Mouse (Mus musculus): Measurements from ENCODE around the gene Gadd45a. TPM values are rescaled to one million over a fixed set of nuclear protein-coding genes. Genes with fewer than 3 reads are reported as not detected.

The Gadd45a gene
- polyA plus RNA-seq (2017; shearing (Covaris generic)) = 1 to 10 TPM; 4.1 to 5.6 TPM

DNA sequence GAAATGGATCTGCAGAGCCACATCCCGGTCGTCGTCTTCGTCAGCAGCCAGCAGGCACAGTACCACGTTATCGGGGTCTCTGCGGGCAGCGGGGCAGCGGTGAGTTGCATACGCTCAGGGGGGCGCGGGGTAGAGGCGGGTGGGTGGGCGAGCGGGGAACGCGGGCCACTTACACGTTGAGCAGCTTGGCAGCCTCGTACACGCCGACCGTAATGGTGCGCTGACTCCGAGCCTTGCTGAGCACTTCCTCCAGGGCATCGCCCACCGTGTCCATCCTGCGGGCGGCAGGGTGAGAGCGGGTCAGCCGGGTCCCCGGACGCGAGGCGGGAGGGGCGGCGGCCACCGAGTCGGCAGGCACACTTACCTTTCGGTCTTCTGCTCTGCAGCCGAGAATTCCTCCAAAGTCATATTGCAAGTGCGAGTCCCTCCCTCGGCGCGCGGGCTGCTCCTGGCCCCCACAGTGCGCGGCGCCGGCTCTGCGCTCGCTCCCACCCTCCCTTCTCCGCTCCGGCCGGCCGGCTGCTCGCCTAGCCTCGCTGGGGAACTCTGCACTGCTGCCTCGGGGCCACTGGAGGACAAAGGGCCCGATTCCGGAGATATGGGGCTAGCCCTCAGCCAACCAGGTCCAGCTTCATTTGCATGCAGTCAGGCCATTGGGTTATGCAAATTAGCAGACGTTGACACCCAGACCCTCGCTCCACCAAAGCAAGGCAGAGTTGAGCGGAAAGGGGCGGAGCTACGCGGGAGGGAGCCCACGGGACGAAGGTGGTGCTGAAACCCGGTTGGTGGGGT is at the start of gene Gadd45a:
Gadd45a (minus strand) TSS at position 621 of the 792 bp plus-strand sequence.
- peak; percentile 97 for ATAC-seq

DNA sequence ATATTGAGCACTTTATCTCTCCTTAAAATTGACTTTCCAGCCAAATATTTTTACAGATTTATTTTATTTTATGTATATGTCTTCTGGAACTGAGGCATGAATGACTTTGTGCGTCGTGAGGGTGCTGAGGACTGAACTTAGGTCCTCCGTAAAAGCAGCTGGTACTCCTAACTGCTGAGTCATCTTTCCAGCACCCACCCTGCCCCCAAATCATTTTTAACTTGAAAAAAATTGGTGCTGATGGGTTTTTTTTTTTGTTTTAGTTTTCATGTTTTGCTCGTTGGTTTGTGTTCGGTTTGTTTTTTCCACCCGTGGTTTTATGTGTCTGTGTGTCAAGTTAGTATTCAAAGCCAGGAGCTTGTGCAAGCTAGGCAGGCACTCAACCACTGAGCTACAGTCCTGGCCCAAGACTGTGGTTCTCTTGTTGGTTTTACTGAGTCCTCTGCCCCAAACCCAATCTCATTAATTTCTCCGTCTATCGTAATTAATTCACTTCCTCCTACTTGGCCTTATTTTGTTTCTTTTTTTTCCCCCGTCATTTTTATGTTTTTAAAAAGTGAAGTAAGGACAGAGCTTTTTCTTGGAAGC is 48.7 kb upstream of the Gadd45a start:
- no peak for ATAC-seq

DNA sequence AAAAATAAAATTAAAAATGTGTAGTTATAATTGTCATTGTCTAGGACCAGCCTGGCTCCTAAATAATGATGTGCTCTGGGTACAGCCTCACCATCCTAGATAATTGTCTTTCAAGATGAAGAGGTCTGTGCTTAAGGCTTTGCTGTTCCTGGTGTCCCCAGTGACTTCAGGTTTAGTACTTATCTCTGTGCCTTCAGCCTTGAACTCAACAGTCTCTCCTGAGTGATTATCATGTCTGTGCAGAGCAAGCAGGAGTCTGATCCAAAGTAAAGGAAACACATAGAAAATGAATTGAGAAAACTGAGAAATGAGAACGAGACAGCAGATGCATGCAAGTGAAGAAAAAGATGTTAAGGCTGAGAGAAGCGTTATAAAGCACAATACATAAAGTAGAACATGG is 47.2 kb upstream of the Gadd45a start:
- ATAC-seq = no peak

DNA sequence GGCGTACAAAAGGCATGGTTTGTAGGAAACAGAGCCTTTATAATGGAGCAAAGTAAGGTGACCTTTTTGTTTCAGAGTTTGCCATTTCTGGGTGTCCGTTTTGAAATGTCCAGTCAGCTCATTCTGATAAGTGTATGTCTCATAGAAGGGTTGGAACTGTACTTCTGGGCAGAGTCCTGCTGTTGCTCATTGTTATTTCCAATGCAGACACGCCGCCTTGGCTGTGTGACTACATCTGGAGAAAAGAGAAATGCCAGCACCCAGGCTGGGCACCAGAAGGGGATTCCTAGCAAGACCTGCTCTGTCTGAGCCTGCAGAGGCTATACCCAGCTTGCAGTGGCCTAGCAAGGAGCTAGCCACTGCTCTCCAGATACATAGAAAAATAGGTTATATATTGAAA is 43.9 kb upstream of the Gadd45a start:
- no peak for ATAC-seq

GRCm38 (mm10) chr6:67078076-67078475 is 40.8 kb upstream of the Gadd45a start:
- ATAC-seq = no peak

GRCm38 (mm10) chr6:67077477-67077876 is 40.2 kb upstream of the Gadd45a start:
- no peak for ATAC-seq

DNA sequence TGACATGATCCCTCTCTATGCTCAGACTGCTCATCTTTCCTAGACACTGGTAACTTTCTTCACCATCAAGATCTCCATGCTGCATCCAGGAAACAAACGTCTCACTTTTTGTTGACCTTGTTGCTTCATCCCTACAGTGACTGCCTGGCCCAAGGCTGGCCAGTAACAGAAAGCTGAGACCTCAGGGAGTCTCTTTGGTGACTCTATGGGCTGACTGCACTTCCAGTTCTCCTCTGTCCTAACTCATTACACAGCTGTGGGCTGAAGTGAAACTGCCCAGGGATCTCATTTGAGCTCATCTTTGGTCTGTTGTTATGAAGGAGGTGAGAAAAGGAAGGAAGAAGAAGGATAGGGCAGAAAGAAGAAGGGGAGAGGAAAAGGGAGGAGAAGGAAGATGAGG is 39.1 kb upstream of the Gadd45a start:
- no peak for ATAC-seq

GRCm38 (mm10) chr6:67074868-67075267 is 37.6 kb upstream of the Gadd45a start:
- ATAC-seq = no peak

DNA sequence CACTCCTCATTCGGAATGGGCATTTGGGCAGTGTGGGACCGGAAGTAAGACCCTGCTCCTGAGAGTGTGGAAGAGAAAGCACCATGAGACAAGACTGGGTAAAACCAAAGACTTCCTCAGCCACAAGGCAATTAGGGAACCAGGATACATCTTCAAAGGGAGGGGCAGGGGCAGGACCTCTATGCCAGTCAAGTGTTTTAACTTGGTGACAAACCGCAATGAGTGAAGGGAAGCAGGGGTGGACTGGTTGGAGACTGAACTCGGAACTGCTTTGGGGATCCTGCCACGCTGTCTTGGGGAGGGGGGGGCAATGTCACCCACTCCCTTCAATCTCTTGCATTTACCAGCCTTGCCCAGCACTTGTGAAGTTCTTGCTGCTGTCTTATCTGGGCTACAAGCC is 36.7 kb upstream of the Gadd45a start:
- no peak for ATAC-seq

DNA sequence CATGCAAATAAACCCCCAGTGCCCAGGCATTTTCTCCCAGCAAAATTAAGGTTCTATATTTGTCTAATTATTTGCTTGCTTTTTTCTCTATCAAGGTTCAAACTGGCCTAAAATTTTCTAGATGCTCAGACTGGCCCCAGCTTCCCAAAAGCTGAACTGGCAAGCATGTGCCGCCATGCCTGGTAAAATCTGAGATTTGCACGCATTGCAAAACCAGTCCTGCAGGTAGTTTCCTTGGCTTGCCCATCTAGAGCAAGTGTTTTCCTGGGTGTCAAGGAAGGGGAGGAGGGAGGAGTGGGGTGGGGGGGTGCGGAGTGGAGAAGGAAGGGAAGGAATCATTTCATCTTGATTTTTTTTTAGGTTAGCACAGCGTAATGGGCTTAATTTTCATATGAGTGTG is 36.2 kb upstream of the Gadd45a start:
- no peak for ATAC-seq

- no peak for ATAC-seq
Observed at GRCm38 (mm10) chr6:67071615-67072014, 34.4 kb upstream of the Gadd45a start.

- ATAC-seq = peak; percentile 16
Observed at GRCm38 (mm10) chr6:67069800-67070315, 32.6 kb upstream of the Gadd45a start.

DNA sequence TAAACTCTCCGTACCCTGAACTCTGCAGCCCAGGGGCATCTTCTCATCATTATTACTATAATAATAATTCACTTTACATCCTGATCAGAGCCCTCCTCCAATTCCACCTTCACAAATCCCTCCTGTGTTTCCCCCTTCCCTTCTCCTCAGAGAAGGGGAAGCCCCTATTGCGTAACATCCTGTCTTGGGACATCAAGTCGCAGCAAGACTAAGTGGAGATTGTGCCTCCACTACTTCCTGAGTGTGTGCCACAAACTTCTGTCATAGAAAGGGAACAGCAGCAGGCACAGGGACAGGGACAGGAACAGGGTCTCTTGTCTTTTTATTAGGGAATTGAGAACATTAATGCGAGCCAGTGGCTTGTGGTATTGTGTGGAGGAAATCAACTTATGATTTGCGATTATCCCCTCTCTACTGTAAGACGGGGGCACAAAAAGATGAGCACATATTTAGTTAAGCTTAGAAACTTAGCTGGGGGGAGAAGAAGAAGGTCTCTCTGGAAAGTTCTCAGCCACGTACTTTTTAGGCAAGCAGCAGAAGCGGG is 32.0 kb upstream of the Gadd45a start:
- ATAC-seq = peak; percentile 92

DNA sequence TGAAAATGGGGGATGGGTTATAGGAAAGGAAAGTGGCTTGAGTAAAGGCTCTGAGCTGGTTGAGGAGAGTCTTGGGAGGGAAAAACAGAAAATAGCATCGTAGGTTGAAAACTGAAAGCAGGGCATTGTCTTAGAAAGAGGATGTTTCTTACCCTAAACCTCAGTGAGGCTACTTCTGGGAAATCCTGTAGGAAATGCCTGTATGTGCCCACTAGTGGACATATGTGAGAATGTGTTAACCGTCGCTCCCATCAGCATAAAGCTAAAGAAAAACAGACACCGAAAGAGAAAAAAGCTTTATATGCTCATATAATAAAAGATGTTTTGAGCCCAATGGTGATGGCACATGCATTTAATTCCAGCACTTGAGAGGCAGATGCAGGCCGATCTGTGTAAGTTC is 22.8 kb upstream of the Gadd45a start:
- no peak for ATAC-seq

DNA sequence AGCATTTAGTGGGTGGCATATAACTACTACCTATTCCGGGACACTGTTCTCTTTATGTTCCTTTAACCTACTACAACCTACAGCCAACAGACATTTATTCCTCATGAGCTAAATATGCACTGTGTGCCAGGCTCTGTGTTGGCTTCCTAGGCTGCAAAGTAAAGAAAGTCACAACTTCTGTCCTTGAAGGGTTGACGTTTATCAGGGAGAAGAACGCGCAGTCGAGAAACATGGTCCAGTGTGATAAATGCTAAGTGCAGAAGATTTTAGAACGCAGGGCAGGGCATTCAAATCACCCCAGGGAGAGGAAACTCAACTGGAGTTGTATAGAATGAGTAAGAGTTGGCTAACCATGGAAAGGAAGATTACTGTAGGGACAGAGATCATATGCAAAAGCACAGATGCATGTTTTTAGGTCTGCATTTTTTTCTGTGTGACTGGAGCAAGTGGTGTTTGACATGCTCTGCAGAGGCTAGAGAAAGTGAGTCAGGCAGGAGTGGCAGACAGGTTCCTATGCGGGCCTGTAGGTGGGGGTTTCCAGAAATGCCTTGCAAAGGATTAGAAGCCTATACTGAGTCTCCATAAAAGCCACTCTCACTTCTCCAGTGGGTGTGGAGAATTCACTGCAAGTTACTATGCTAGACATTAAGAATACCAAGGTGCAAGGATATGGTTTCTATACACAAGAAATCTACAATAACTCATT is 20.9 kb upstream of the Gadd45a start:
- no peak for ATAC-seq

DNA sequence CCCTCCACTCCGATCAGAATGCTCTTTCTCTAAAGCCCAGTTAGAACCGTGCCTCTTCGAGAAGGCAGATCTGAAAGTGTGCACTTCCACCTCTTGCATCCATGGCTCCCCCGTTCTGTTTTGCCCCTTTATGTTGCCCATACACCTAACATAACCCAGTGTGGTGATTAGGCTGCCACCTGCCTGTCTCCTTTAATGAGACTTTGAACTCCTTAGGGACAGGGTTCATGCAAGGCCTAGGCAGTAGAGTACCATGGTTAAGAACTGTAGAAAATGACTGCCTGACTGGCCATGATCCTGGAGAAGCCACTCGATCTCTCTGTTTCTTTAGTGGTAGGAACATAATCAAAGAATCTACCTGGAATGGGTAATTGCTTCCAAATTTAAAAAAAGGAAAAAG is 20.3 kb upstream of the Gadd45a start:
- ATAC-seq = no peak

DNA sequence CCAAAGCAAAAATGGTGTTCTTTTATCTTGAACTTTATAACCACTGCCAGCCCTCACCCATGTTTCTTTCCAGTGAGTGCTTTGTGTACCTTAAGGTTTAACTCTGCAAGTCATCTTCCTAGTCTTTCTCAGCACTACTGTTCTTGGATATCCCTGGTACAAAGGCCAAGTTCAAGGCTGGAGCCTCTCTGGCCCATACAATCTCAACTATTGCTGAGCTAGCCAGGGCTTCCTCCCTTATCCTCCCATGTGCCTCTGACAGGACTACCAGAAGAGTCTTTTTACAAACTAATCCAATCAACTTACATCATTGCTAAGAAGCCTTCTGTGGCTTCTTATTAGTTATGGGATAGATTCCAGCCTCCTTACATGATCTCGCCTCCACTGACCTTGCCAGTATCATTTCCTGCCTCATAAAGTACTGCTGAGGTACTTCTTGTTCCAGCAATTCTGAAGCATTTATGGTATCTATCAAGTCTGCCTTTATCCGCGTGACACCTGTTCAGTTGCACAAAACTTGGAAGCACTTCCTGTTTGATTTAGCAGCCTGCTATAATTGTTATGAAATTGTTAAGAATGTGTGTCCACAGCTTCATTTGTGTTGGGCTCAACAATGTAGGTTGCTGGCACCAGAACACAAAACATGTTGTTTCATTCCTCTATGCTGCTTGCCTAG is 19.8 kb upstream of the Gadd45a start:
- no peak for ATAC-seq

GRCm38 (mm10) chr6:67056108-67056888 is 19.0 kb upstream of the Gadd45a start:
- ATAC-seq = peak; percentile 83

- ATAC-seq = no peak
Observed at GRCm38 (mm10) chr6:67050063-67050462, 12.8 kb upstream of the Gadd45a start.

GRCm38 (mm10) chr6:67049695-67050038 is 12.4 kb upstream of the Gadd45a start:
- no peak for ATAC-seq

DNA sequence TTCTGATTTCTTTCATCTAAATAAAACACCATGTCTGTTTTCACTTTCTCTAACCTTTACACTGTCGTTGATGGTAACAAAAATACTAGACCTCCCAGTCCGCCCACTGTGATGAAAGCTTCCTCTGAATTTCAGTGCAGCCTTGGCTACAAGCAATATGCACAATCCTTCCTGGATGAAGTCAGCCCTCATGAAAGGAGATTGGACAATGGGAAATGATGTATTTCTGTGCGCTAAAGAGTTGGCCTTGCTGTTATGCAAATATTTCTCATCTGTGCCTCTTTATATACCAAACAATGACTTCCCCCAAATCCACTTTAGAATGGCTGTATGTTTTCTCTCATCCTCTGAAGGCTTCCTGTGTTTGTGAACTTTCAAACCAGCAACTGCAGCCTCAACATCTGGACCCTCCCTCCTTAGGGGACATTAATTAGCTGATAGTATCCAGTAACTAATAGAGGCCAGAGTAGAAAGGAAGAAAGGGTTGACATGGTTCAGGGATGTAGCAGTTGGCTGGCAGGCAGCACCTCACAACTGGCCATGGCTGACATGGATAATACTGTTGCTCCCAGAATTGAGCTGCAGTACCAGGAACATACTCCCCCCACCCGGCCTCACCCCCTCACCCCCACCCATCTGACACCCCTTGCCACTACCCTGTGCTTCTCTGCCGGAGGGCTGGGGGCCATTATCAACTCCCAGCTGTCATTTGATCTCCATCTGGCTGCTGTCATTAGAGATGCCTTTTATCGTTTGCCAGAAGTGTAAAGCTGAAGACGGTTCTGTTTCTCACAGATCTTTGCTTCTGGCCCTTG is 11.8 kb upstream of the Gadd45a start:
- ATAC-seq = no peak

Data from activated CD4-positive, CD25-positive, alpha-beta regulatory T cell, adult 4 months (primary cell).